Mouse (Mus musculus): ENCODE data around the gene Ddx43.

- TF ChIP-seq POLR2A (IDR thresholded peaks at IDR 0.05; ENCODE audit: low read depth, low read length) (no peak), CTCF (IDR thresholded peaks at IDR 0.05; ENCODE audit: extremely low read depth, insufficient read length, insufficient replicate concordance, low read depth, low read length) (no peak)
Observed at GRCm38 (mm10) chr9:78359750-78360483, 35.7 kb upstream of the Ddx43 start.
